Mouse (Mus musculus): ENCODE data around the gene Selplg. TPM values are rescaled to one million over a fixed set of nuclear protein-coding genes. Genes with fewer than 3 reads are reported as not detected.
A peak's percentile ranks its signal among the peaks of the same experiment; 100 is the strongest.

Gene Selplg
- polyA plus RNA-seq, 1 experiment: not detected

DNA sequence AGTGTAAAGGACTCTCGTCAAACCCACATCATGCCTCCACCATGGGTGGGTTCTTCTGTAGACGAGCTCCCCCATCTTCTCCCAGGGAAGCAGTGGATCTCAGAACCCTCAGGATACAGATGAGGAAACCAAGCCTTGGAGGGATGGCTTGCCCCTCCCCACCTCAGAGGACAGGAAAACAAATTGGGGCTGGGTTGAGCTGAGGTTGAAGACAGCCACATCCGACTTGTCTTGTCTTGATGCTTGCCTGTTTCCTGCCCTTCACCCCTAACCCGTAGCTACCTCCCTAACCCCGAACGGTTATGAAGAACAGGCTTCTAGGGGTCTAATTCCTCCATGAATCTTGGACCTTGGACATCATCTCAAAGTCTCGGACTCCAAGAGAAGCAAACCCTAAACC, 6.9 kb downstream of the Selplg start:
- Histone ChIP-seq H3K36me3 (ENCODE audit: control insufficient read depth, insufficient read depth) (no peaks in the 10 kb centered on the region), H3K79me2 (ENCODE audit: control insufficient read depth, insufficient read depth) (no peaks in the 10 kb centered on the region), H3K4me3 (no peak overlapping the region), H3ac (ENCODE audit: control insufficient read depth, insufficient read length) (no peak overlapping the region), H3K4me2 (ENCODE audit: low read depth) (no peak overlapping the region), H3K27me3 (ENCODE audit: control insufficient read depth, insufficient read depth, insufficient read length) (peaks cover 7% of the 10 kb centered on the region)
- TF ChIP-seq MAX (IDR thresholded peaks at IDR 0.05; ENCODE audit: low read depth): no peak
- TF ChIP-seq E2F4 (IDR thresholded peaks at IDR 0.05; ENCODE audit: insufficient read depth): no peak
- TF ChIP-seq REST (IDR thresholded peaks at IDR 0.05; ENCODE audit: insufficient read depth, insufficient read length): no peak
- TF ChIP-seq POLR2AphosphoS2 (IDR thresholded peaks at IDR 0.05; ENCODE audit: insufficient read length, low read depth): no peak
- no peak for TF ChIP-seq MYOG (IDR thresholded peaks at IDR 0.05; ENCODE audit: control insufficient read depth in 1 of 3, insufficient read depth in 1 of 3, insufficient read length in 2 of 3, low read depth in 2 of 3)
- no peak for TF ChIP-seq SRF (IDR thresholded peaks at IDR 0.05; ENCODE audit: control insufficient read depth, insufficient read length, low read depth)
- no peak for TF ChIP-seq TCF12 (IDR thresholded peaks at IDR 0.05; ENCODE audit: insufficient read depth, poor library complexity, severe bottlenecking)
- TF ChIP-seq POLR2A (IDR thresholded peaks at IDR 0.05; ENCODE audit: insufficient read length, low read depth): no peak
- no peak for TF ChIP-seq MYOD1 (IDR thresholded peaks at IDR 0.05; ENCODE audit: control insufficient read depth in 1 of 3, insufficient read length in 2 of 3, low read depth in 2 of 3)
- TF ChIP-seq CEBPB (IDR thresholded peaks at IDR 0.05; ENCODE audit: insufficient read depth, poor library complexity, severe bottlenecking): no peak
- no peak for TF ChIP-seq TCF3 (IDR thresholded peaks at IDR 0.05; ENCODE audit: insufficient read length, low read depth)
- TF ChIP-seq USF1 (IDR thresholded peaks at IDR 0.05; ENCODE audit: low read depth): no peak

DNA sequence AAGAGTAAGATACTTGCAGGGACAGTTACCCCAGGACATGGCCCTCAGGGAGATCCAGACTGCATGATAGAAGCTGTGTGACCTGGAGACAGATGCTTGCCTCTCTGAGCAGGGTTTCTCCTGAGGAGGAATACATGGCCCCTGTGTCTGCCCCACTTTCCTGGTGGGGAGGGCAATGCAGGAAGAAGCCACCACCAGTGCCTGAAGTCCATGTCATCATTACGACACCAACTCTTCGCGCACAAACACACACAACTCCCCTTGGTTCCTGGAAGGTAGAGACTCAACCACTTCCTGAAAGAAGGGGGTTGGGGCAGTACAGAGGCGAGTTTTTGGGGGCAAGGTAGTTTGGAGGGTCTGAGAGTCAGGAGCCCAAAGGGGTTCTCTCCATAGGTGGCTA, 8.2 kb downstream of the Selplg start:
- H3K27me3 ChIP-seq (ENCODE audit: control insufficient read depth, insufficient read depth, insufficient read length): peaks cover 7% of the 10 kb centered on the region
- no peaks in the 10 kb centered on the region for H3K36me3 ChIP-seq (ENCODE audit: control insufficient read depth, insufficient read depth)
- no peak for TF ChIP-seq E2F4 (IDR thresholded peaks at IDR 0.05; ENCODE audit: insufficient read depth)
- TF ChIP-seq MAX (IDR thresholded peaks at IDR 0.05; ENCODE audit: low read depth): no peak
- no peak for TF ChIP-seq TCF3 (IDR thresholded peaks at IDR 0.05; ENCODE audit: insufficient read length, low read depth)
- TF ChIP-seq MYOD1 (IDR thresholded peaks at IDR 0.05; ENCODE audit: control insufficient read depth in 1 of 3, insufficient read length in 2 of 3, low read depth in 2 of 3): no peak
- no peak for TF ChIP-seq REST (IDR thresholded peaks at IDR 0.05; ENCODE audit: insufficient read depth, insufficient read length)
- no peak for TF ChIP-seq MYOG (IDR thresholded peaks at IDR 0.05; ENCODE audit: control insufficient read depth in 1 of 3, insufficient read depth in 1 of 3, insufficient read length in 2 of 3, low read depth in 2 of 3)
- no peak for TF ChIP-seq CEBPB (IDR thresholded peaks at IDR 0.05; ENCODE audit: insufficient read depth, poor library complexity, severe bottlenecking)
- no peak for TF ChIP-seq USF1 (IDR thresholded peaks at IDR 0.05; ENCODE audit: low read depth)
- TF ChIP-seq TCF12 (IDR thresholded peaks at IDR 0.05; ENCODE audit: insufficient read depth, poor library complexity, severe bottlenecking): no peak
- TF ChIP-seq SRF (IDR thresholded peaks at IDR 0.05; ENCODE audit: control insufficient read depth, insufficient read length, low read depth): no peak
- TF ChIP-seq POLR2AphosphoS2 (IDR thresholded peaks at IDR 0.05; ENCODE audit: insufficient read length, low read depth): no peak
- no peak for TF ChIP-seq POLR2A (IDR thresholded peaks at IDR 0.05; ENCODE audit: insufficient read length, low read depth)
- no peak overlapping the region for H3ac ChIP-seq (ENCODE audit: control insufficient read depth, insufficient read length)
- no peaks in the 10 kb centered on the region for H3K79me2 ChIP-seq (ENCODE audit: control insufficient read depth, insufficient read depth)
- H3K4me3 ChIP-seq: no peak overlapping the region
- no peak overlapping the region for H3K4me2 ChIP-seq (ENCODE audit: low read depth)

DNA sequence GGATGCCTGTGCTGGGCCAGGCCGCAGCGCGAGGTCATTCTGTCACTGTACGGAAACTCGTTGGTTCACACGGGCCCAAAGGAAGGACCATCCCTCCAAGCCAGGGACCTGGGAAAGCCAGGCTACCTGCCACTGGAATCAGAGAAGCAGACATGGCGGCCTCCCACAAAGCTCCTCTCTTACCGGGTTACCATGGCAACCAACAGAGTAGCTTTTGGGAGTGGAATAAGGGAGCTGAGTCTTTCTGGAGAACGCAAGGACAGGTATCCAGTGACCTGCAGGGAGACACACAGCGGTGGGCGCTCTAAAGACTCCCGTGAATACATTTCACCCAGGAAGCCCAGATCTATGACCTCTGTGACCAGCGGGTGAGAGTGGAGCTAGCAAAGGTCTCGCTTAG, 13.9 kb downstream of the Selplg start:
- H3ac ChIP-seq (ENCODE audit: control insufficient read depth, insufficient read length): no peak overlapping the region
- H3K36me3 ChIP-seq (ENCODE audit: control insufficient read depth, insufficient read depth): no peaks in the 10 kb centered on the region
- TF ChIP-seq REST (IDR thresholded peaks at IDR 0.05; ENCODE audit: insufficient read depth, insufficient read length): no peak
- no peak for TF ChIP-seq MAX (IDR thresholded peaks at IDR 0.05; ENCODE audit: low read depth)
- no peak for TF ChIP-seq TCF12 (IDR thresholded peaks at IDR 0.05; ENCODE audit: insufficient read depth, poor library complexity, severe bottlenecking)
- TF ChIP-seq MYOG (IDR thresholded peaks at IDR 0.05; ENCODE audit: control insufficient read depth in 1 of 3, insufficient read depth in 1 of 3, insufficient read length in 2 of 3, low read depth in 2 of 3): no peak
- TF ChIP-seq MYOD1 (IDR thresholded peaks at IDR 0.05; ENCODE audit: control insufficient read depth in 1 of 3, insufficient read length in 2 of 3, low read depth in 2 of 3): no peak
- TF ChIP-seq POLR2A (IDR thresholded peaks at IDR 0.05; ENCODE audit: insufficient read length, low read depth): no peak
- no peak for TF ChIP-seq CEBPB (IDR thresholded peaks at IDR 0.05; ENCODE audit: insufficient read depth, poor library complexity, severe bottlenecking)
- TF ChIP-seq USF1 (IDR thresholded peaks at IDR 0.05; ENCODE audit: low read depth): no peak
- TF ChIP-seq TCF3 (IDR thresholded peaks at IDR 0.05; ENCODE audit: insufficient read length, low read depth): no peak
- no peak for TF ChIP-seq POLR2AphosphoS2 (IDR thresholded peaks at IDR 0.05; ENCODE audit: insufficient read length, low read depth)
- H3K27me3 ChIP-seq (ENCODE audit: control insufficient read depth, insufficient read depth, insufficient read length): peaks cover 6% of the 10 kb centered on the region
- H3K4me3 ChIP-seq: no peak overlapping the region
- no peaks in the 10 kb centered on the region for H3K79me2 ChIP-seq (ENCODE audit: control insufficient read depth, insufficient read depth)
- H3K4me2 ChIP-seq (ENCODE audit: low read depth): no peak overlapping the region

DNA sequence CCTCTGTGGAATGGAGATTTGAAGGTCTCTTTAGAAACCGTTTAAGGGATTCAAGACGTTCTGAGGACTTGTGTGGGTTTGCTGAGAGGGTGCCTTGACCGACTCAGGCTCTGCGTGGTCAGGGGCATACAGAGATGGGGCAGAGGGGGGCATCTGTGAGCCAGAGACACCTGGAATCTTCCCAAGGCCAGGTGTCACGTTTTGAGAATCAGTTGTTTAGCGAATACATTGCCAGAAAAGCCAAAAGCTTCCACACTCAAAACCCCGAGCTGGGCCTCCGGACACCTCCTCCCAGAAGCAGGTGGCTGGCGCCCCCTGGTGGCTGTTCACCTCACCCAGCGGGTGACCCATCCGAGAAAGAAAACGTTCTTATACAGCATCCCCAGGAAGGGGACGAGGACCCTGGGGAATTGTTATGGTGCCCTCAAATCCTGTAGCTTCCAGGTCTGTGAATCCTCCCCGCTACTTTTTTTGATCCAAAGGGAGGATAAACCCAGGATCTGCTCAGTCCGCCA, 16.7 kb downstream of the Selplg start:
- TF ChIP-seq SRF (IDR thresholded peaks at IDR 0.05; ENCODE audit: control insufficient read depth, insufficient read length, low read depth) (no peak), POLR2AphosphoS2 (IDR thresholded peaks at IDR 0.05; ENCODE audit: insufficient read length, low read depth) (no peak), E2F4 (IDR thresholded peaks at IDR 0.05; ENCODE audit: insufficient read depth) (no peak), TCF3 (IDR thresholded peaks at IDR 0.05; ENCODE audit: insufficient read length, low read depth) (no peak), CEBPB (IDR thresholded peaks at IDR 0.05; ENCODE audit: insufficient read depth, poor library complexity, severe bottlenecking) (no peak), MYOD1 (IDR thresholded peaks at IDR 0.05; ENCODE audit: control insufficient read depth in 1 of 3, insufficient read length in 2 of 3, low read depth in 2 of 3) (no peak)
- peak overlapping the region; percentile 31 for H3K4me2 ChIP-seq (ENCODE audit: low read depth)
- peaks cover 6% of the 10 kb centered on the region for H3K27me3 ChIP-seq (ENCODE audit: control insufficient read depth, insufficient read depth, insufficient read length)
- no peak overlapping the region for H3K4me3 ChIP-seq
- H3ac ChIP-seq (ENCODE audit: control insufficient read depth, insufficient read length): no peak overlapping the region
- H3K36me3 ChIP-seq (ENCODE audit: control insufficient read depth, insufficient read depth): no peaks in the 10 kb centered on the region
- H3K79me2 ChIP-seq (ENCODE audit: control insufficient read depth, insufficient read depth): no peaks in the 10 kb centered on the region

DNA sequence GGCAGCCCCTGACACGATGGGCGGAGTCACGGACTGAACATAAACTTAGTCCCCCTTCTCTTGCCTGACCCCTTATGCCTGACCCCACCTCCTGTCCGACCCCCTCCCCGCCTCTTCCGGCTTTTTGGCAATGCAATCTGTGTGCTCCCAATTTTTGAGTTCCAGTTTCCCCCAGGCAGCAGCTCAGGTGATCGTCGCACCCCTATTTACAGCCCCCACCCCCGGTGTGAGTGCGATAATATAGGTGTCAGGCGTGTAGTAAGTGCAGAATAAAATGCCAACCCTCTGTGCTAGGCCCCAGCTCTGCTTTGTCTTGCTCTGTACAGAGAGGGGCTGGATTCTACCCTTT, 17.4 kb downstream of the Selplg start:
- peaks cover 6% of the 10 kb centered on the region for H3K27me3 ChIP-seq (ENCODE audit: control insufficient read depth, insufficient read depth, insufficient read length)
- H3K4me2 ChIP-seq (ENCODE audit: low read depth): no peak overlapping the region
- TF ChIP-seq POLR2A (IDR thresholded peaks at IDR 0.05; ENCODE audit: insufficient read length, low read depth) (no peak), MYOG (IDR thresholded peaks at IDR 0.05; ENCODE audit: control insufficient read depth in 1 of 3, insufficient read depth in 1 of 3, insufficient read length in 2 of 3, low read depth in 2 of 3) (no peak), E2F4 (IDR thresholded peaks at IDR 0.05; ENCODE audit: insufficient read depth) (no peak), REST (IDR thresholded peaks at IDR 0.05; ENCODE audit: insufficient read depth, insufficient read length) (no peak), MAX (IDR thresholded peaks at IDR 0.05; ENCODE audit: low read depth) (no peak), TCF3 (IDR thresholded peaks at IDR 0.05; ENCODE audit: insufficient read length, low read depth) (no peak), MYOD1 (IDR thresholded peaks at IDR 0.05; ENCODE audit: control insufficient read depth in 1 of 3, insufficient read length in 2 of 3, low read depth in 2 of 3) (no peak), TCF12 (IDR thresholded peaks at IDR 0.05; ENCODE audit: insufficient read depth, poor library complexity, severe bottlenecking) (no peak), USF1 (IDR thresholded peaks at IDR 0.05; ENCODE audit: low read depth) (no peak), CEBPB (IDR thresholded peaks at IDR 0.05; ENCODE audit: insufficient read depth, poor library complexity, severe bottlenecking) (no peak), POLR2AphosphoS2 (IDR thresholded peaks at IDR 0.05; ENCODE audit: insufficient read length, low read depth) (no peak), SRF (IDR thresholded peaks at IDR 0.05; ENCODE audit: control insufficient read depth, insufficient read length, low read depth) (no peak)

More for the DNA sequence above, 17.4 kb downstream of the Selplg start:
- Histone ChIP-seq H3K36me3 (ENCODE audit: control insufficient read depth, insufficient read depth) (no peaks in the 10 kb centered on the region), H3K4me3 (no peak overlapping the region), H3ac (ENCODE audit: control insufficient read depth, insufficient read length) (no peak overlapping the region), H3K79me2 (ENCODE audit: control insufficient read depth, insufficient read depth) (no peaks in the 10 kb centered on the region)

All from myocyte (in vitro differentiated cells).